Mouse (Mus musculus) liver, embryonic 12.5 days (tissue): ENCODE results near the gene Mis12. TPM values are rescaled to one million over a fixed set of nuclear protein-coding genes. Genes with fewer than 3 reads are reported as not detected.

Source experiments
- ATAC-seq: fragments of 200-750 bp; cut with Nextera tagmentation; 2 replicates; pipeline ENCODE4 v1.8.0; 2017; ENCODE audit warnings: moderate number of reproducible peaks, mild to moderate bottlenecking, moderate library complexity
- H3K27ac ChIP-seq: fragments of 300-500 bp; sonication (generic); 2 replicates; pipeline ENCODE4 v1.5.1; 2016; ENCODE audit warnings: mild to moderate bottlenecking
- H3K27me3 ChIP-seq: fragments of 300-500 bp; sonication (generic); replicated peaks from 2 replicates; pipeline ENCODE4 v1.6.1; 2016; ENCODE audit warnings: mild to moderate bottlenecking, moderate library complexity
- H3K36me3 ChIP-seq: fragments of 300-500 bp; sonication (generic); 2 replicates; pipeline ENCODE4 v1.6.1; 2016; ENCODE audit warnings: mild to moderate bottlenecking, moderate library complexity
- H3K4me1 ChIP-seq: fragments of 300-500 bp; sonication (generic); 2 replicates; pipeline ENCODE4 v1.6.1; 2016
- H3K4me2 ChIP-seq: fragments of 300-500 bp; sonication (generic); 2 replicates; pipeline ENCODE4 v1.6.1; 2016; ENCODE audit warnings: mild to moderate bottlenecking, moderate library complexity
- H3K4me3 ChIP-seq: fragments of 300-500 bp; sonication (generic); 2 replicates; pipeline ENCODE4 v1.5.1; 2016; ENCODE audit warnings: mild to moderate bottlenecking, moderate library complexity
- H3K9ac ChIP-seq: fragments of 300-500 bp; sonication (generic); 2 replicates; pipeline ENCODE4 v1.6.1; 2016; ENCODE audit warnings: mild to moderate bottlenecking, moderate library complexity
- H3K9me3 ChIP-seq: fragments of 300-500 bp; sonication (generic); replicated peaks from 2 replicates; pipeline ENCODE4 v1.6.1; 2016; ENCODE audit warnings: mild to moderate bottlenecking, moderate library complexity
- WGBS: fragments of 180-500 bp; shearing (Covaris S2); methylation state at CpG from one replicate; pipeline ENCODE4 v1.1.7; 2016; ENCODE audit not compliant: insufficient replicate concordance; 5-methylcytosine and 5-hydroxymethylcytosine counted together
- polyA plus RNA-seq: library from polyadenylated mRNA; unstranded; fragments of >200 nt; fragmentation: Nextera tagmentation; extraction: Ambion mirVana; gene quantifications from 2 replicates; pipeline ENCODE4 v1.2.1, GENCODE M21; 2016

The Mis12 gene
- polyA plus RNA-seq, 1 experiment from 2014 or later, result 31.4 TPM

- Histone ChIP-seq H3K4me3 (no peak overlapping the region), H3K4me1 (peaks cover 16% of the 10 kb centered on the region), H3K27ac (no peak overlapping the region), H3K9me3 (no peaks in the 10 kb centered on the region), H3K4me2 (no peak overlapping the region), H3K9ac (no peak overlapping the region), H3K36me3 (peaks cover 42% of the 10 kb centered on the region), H3K27me3 (peaks cover 27% of the 10 kb centered on the region)
- ATAC-seq, result no peak
- WGBS, result 66% methylated on average over 3 of the region's 3 CpGs
These were observed 10.2 kb downstream of the Mis12 start for GRCm38 (mm10) chr11:71029403-71030118.

DNA sequence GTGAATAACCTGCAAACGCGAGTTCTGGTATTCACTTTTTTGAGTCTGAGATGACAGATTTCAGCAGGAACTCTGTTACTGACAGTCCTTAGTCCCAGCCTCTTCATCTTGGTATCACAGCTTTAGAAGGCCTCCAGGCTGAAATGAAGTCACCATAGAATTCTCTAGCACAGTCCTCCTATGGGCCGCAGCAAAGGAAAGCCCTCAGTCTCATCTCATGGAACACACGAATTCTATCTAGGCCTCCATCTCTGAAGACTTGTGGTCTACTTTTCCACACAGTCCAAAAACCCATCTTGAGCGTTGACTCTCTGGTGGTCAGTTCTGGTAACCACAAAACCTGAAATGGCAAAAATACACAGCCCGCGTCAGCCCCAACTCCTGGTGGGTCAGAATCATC lies 12.7 kb downstream of the Mis12 start:
- Histone ChIP-seq H3K4me2 (peak overlapping the region; percentile 62; the same call in 1 of the 2 replicates), H3K9ac (no peak overlapping the region)
- ATAC-seq, result no peak

GRCm38 (mm10) chr11:71032491-71033162 lies 13.2 kb downstream of the Mis12 start:
- Histone ChIP-seq H3K4me1 (peaks cover 16% of the 10 kb centered on the region), H3K27me3 (peaks cover 27% of the 10 kb centered on the region), H3K4me3 (peak overlapping the region; percentile 45), H3K9me3 (no peaks in the 10 kb centered on the region), H3K27ac (no peak overlapping the region), H3K36me3 (peaks cover 11% of the 10 kb centered on the region), H3K9ac (peak overlapping the region; percentile 31; the same call in 1 of the 2 replicates), H3K4me2 (peak overlapping the region; percentile 62)
- ATAC-seq, result no peak
- WGBS, result 18% methylated on average over 26 of the region's 26 CpGs

More for the DNA sequence above, 12.7 kb downstream of the Mis12 start:
- H3K9me3 ChIP-seq, result no peaks in the 10 kb centered on the region
- peaks cover 27% of the 10 kb centered on the region for H3K27me3 ChIP-seq
- peaks cover 16% of the 10 kb centered on the region for H3K4me1 ChIP-seq
- no peak overlapping the region for H3K27ac ChIP-seq
- WGBS, result 56% methylated on average over 7 of the region's 7 CpGs
- H3K36me3 ChIP-seq, result peaks cover 16% of the 10 kb centered on the region
- H3K4me3 ChIP-seq, result peak overlapping the region; percentile 45

DNA sequence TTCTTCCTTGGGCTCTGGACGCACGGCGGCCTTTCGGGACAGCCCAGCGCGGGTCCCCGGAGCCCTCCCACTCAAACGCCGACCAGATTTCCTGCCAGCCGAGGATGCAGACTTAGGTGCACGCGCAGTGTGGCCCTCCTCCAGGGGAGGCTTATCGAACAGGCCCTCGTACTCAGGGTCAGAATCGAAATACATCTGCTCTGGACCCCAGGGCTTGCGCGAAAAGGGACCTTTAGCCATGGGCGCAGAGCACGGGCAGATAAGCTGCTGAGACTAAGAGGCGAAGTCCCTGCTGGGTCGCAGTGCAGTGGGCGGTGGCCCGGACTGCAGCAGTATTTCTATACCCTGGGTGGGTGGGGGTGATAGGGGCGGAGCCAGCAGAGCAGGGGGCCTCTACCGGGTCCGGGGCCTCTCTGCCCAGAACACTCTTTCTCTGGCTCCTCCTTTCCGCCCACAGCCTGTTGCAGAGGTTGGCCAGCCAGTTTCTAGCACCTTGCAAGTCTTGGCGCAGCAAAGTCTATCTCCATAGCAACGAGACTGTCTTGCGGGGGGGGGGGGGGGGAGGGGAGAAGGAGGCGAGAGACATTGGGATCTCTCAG lies 13.9 kb downstream of the Mis12 start, which contains the start of gene 6330403K07Rik:
TSS of gene 6330403K07Rik (minus strand) at position 351 of the 599 bp plus-strand sequence.
- Histone ChIP-seq H3K9ac (peak within 1 kb of the TSS; percentile 31; the same call in 1 of the 2 replicates), H3K36me3 (peaks cover 5% of the 10 kb centered on the region), H3K27ac (no peak within 1 kb of the TSS), H3K9me3 (no peaks in the 10 kb centered on the region), H3K4me1 (peaks cover 16% of the 10 kb centered on the region), H3K4me3 (peak within 1 kb of the TSS; percentile 45), H3K27me3 (peaks cover 27% of the 10 kb centered on the region), H3K4me2 (peak within 1 kb of the TSS; percentile 62)
- ATAC-seq, result peak; percentile 76
- 2% methylated on average over 30 of the region's 31 CpGs for WGBS

GRCm38 (mm10) chr11:71039526-71040298 lies 20.3 kb downstream of the Mis12 start:
- no peak overlapping the region for H3K4me2 ChIP-seq
- no peaks in the 10 kb centered on the region for H3K36me3 ChIP-seq
- H3K9ac ChIP-seq, result no peak overlapping the region
- no peak overlapping the region for H3K4me3 ChIP-seq
- no peaks in the 10 kb centered on the region; the same call in 1 of the 2 replicates for H3K27me3 ChIP-seq
- no peaks in the 10 kb centered on the region for H3K4me1 ChIP-seq
- H3K27ac ChIP-seq, result no peak overlapping the region
- 98% methylated on average over 5 of the region's 5 CpGs for WGBS
- ATAC-seq, result no peak
- H3K9me3 ChIP-seq, result no peaks in the 10 kb centered on the region

DNA sequence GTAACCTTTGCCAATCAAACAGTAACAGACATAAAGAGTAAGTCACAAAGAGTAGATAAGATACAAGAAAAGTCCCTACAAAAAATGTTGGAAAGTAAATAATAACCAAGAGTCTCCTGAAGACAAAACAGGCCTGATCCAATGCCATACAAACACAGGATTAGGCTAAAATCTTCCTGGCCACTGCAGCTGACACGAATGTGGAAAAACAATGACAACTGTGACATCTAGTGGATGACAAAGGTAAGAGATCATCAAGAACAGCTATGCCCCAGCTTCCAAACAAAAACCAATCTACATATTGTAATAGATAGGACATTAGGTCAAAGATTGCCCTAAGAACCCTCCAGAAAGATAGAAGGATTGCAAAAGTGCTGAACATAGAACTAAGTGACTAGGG lies 33.1 kb downstream of the Mis12 start:
- Histone ChIP-seq H3K9me3 (no peaks in the 10 kb centered on the region), H3K4me2 (no peak overlapping the region), H3K27me3 (no peaks in the 10 kb centered on the region), H3K4me1 (no peaks in the 10 kb centered on the region), H3K27ac (no peak overlapping the region), H3K4me3 (no peak overlapping the region), H3K36me3 (no peaks in the 10 kb centered on the region), H3K9ac (no peak overlapping the region)
- no peak for ATAC-seq
- 3% methylated on average over 1 of the region's 1 CpGs for WGBS

DNA sequence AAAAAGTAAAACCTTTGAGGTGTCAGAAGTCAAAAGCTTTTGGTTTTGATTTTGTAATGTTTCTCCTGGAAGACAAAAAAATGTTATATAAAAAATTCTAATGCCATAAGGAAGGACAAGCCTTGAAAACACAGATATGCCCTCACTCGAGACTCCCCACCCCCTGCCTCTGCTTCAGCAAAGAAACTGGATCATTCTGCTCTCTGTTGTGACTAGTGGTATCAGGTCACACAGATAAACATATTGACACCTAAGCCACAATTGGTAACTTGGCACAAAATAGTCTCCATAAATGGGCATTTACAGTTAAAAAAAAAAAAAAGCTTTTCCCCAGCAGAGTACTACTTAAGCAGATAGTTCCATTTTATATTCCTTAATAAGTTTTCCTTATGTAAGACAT lies 56.9 kb downstream of the Mis12 start:
- no peak overlapping the region for H3K4me3 ChIP-seq
- H3K9me3 ChIP-seq, result peaks cover 16% of the 10 kb centered on the region
- H3K4me2 ChIP-seq, result no peak overlapping the region
- H3K4me1 ChIP-seq, result no peaks in the 10 kb centered on the region
- 39% methylated on average over 1 of the region's 1 CpGs for WGBS
- H3K36me3 ChIP-seq, result no peaks in the 10 kb centered on the region
- H3K27ac ChIP-seq, result no peak overlapping the region
- ATAC-seq, result no peak
- H3K9ac ChIP-seq, result no peak overlapping the region
- no peaks in the 10 kb centered on the region for H3K27me3 ChIP-seq

Other genes with a start within 250 kb of the Mis12 start
- gene Scimp, start 207.0 kb upstream of the Mis12 start, polyA plus RNA-seq, result 0.26 and 0.41 TPM in 2 replicates
- gene Rabep1, start 174.8 kb upstream of the Mis12 start, polyA plus RNA-seq, result 21.1 and 23.0 TPM in 2 replicates
- 81.9 and 87.2 TPM in 2 replicates for gene Nup88, start 49.6 kb upstream of the Mis12 start, polyA plus RNA-seq
- gene Rpain, start 49.4 kb upstream of the Mis12 start, polyA plus RNA-seq, result 104 and 105 TPM in 2 replicates
- 352 and 380 TPM in 2 replicates for gene C1qbp, start 36.6 kb upstream of the Mis12 start, polyA plus RNA-seq
- gene Dhx33, start 15.2 kb upstream of the Mis12 start, polyA plus RNA-seq, result 15.3 and 16.3 TPM in 2 replicates
- gene Derl2, start 230 bp downstream of the Mis12 start, polyA plus RNA-seq, result 34.8 and 41.4 TPM in 2 replicates
- gene 6330403K07Rik, start 13.9 kb downstream of the Mis12 start, polyA plus RNA-seq, result 12.9 and 14.1 TPM in 2 replicates
- gene Nlrp1a, start 125.1 kb downstream of the Mis12 start, polyA plus RNA-seq, result 0.10 and 0.12 TPM in 2 replicates
- gene Nlrp1b, start 211.1 kb downstream of the Mis12 start, polyA plus RNA-seq, result 0.06 TPM in 1 of 2 replicates, not detected in the other